Mouse (Mus musculus): ENCODE data around the gene Rubcnl. TPM values are rescaled to one million over a fixed set of nuclear protein-coding genes. Genes with fewer than 3 reads are reported as not detected.

Rubcnl gene
- 1.0 TPM for polyA plus RNA-seq (2014; fragmentation: Illumina TruSeq; extraction: RNeasy Lipid Tissue Mini Kit (QIAGEN cat#74804); ENCODE audit: low read depth, low replicate concordance)

GRCm38 (mm10) chr14:75015856-75016714 is at the start of gene Rubcnl:
Gene Rubcnl (plus strand): TSS chr14:75016027.

Other genes with a start within 250 kb of the Rubcnl start
- 10.7 TPM for gene Lrch1, start 68.2 kb upstream of the Rubcnl start, polyA plus RNA-seq (2014; fragmentation: Illumina TruSeq; extraction: RNeasy Lipid Tissue Mini Kit (QIAGEN cat#74804); ENCODE audit: low read depth, low replicate concordance)
- gene Lrrc63, start 114.9 kb downstream of the Rubcnl start, polyA plus RNA-seq (2014; fragmentation: Illumina TruSeq; extraction: RNeasy Lipid Tissue Mini Kit (QIAGEN cat#74804); ENCODE audit: low read depth, low replicate concordance): not detected
- gene Lcp1, start 115.1 kb downstream of the Rubcnl start, polyA plus RNA-seq (2014; fragmentation: Illumina TruSeq; extraction: RNeasy Lipid Tissue Mini Kit (QIAGEN cat#74804); ENCODE audit: low read depth, low replicate concordance): 13.6 TPM
- 0.42 TPM for gene Cpb2, start 226.3 kb downstream of the Rubcnl start, polyA plus RNA-seq (2014; fragmentation: Illumina TruSeq; extraction: RNeasy Lipid Tissue Mini Kit (QIAGEN cat#74804); ENCODE audit: low read depth, low replicate concordance)